Mouse (Mus musculus) heart, postnatal 0 days (tissue): ENCODE results near the gene Tnnc1. TPM values are rescaled to one million over a fixed set of nuclear protein-coding genes. Genes with fewer than 3 reads are reported as not detected.

ENCODE experiments used
- ATAC-seq: fragments of 200-750 bp; cut with Nextera tagmentation; 2 replicates; pipeline ENCODE4 v1.8.0; 2017; ENCODE audit warnings: low read depth, moderate number of reproducible peaks, moderate library complexity; ENCODE audit not compliant: insufficient read depth
- DNase-seq: peaks from one replicate; pipeline ENCODE4 v3.0.0-alpha.2; 2016; ENCODE audit warnings: low spot score
- H3K27ac ChIP-seq: fragments of 300-500 bp; sonication (generic); 2 replicates; pipeline ENCODE4 v1.5.1; 2014; ENCODE audit warnings: low read depth, mild to moderate bottlenecking
- H3K27me3 ChIP-seq: fragments of 300-500 bp; sonication (generic); 2 replicates; pipeline ENCODE4 v1.6.1; 2014; ENCODE audit warnings: low read length, mixed read lengths; ENCODE audit not compliant: control insufficient read depth, insufficient read depth
- H3K36me3 ChIP-seq: fragments of 300-500 bp; sonication (generic); replicated peaks from 2 replicates; pipeline ENCODE4 v1.6.1; 2014; ENCODE audit warnings: low read length, mixed read lengths; ENCODE audit not compliant: control insufficient read depth, insufficient read depth
- H3K4me1 ChIP-seq: fragments of 300-500 bp; sonication (generic); 2 replicates; pipeline ENCODE4 v1.6.1; 2014; ENCODE audit warnings: antibody characterized with exemption; ENCODE audit not compliant: control insufficient read depth, insufficient read depth
- H3K4me2 ChIP-seq: fragments of 300-500 bp; sonication (generic); 2 replicates; pipeline ENCODE4 v1.6.1; 2014; ENCODE audit warnings: low read depth, mild to moderate bottlenecking, low read length, moderate library complexity
- H3K4me3 ChIP-seq: fragments of 300-500 bp; sonication (generic); 2 replicates; pipeline ENCODE4 v1.5.1; 2014; ENCODE audit warnings: low read depth, low read length
- H3K9ac ChIP-seq: fragments of 300-500 bp; sonication (generic); replicated peaks from 2 replicates; pipeline ENCODE4 v1.6.1; 2014; ENCODE audit warnings: low read depth, low read length, mixed read lengths
- H3K9me3 ChIP-seq: fragments of 300-500 bp; sonication (generic); replicated peaks from 2 replicates; pipeline ENCODE4 v1.6.1; 2016; ENCODE audit warnings: low read length; ENCODE audit not compliant: control insufficient read depth
- CTCF ChIP-seq: IDR thresholded peaks from 2 replicates; pipeline ENCODE4 v1.5.1; 2016; ENCODE audit warnings: antibody characterized with exemption, control low read depth, low read depth
- EP300 ChIP-seq: IDR thresholded peaks from 2 replicates; pipeline ENCODE4 v1.6.1; 2016; ENCODE audit warnings: antibody characterized with exemption, low read depth
- WGBS: fragments of 180-500 bp; shearing (Covaris S2); extraction: QIAGEN DNeasy Blood & Tissue Kit; methylation state at CpG from one replicate; pipeline ENCODE4 v1.1.7; 2014; 5-methylcytosine and 5-hydroxymethylcytosine counted together
- polyA plus RNA-seq: library from polyadenylated mRNA; unstranded; fragments of >200 nt; fragmentation: Nextera tagmentation; extraction: Ambion mirVana; gene quantifications from 2 replicates; pipeline ENCODE4 v1.2.1, GENCODE M21; 2015
- total RNA-seq: library from RNA; depleted of rRNA; stranded (reverse); fragments of >200 nt; gene quantifications from 2 replicates; pipeline ENCODE4 v1.2.3, GENCODE M21; 2014; ENCODE audit warnings: low replicate concordance

Gene Tnnc1
- total and polyA plus RNA-seq, 2 experiments from 2014 or later = 3,145 to 7,680 TPM

GRCm38 (mm10) chr14:31165010-31165409 is 43.1 kb upstream of the Tnnc1 start:
- H3K36me3 ChIP-seq = 0 out of 2 replicates have a peak, but pooled peaks cover under 1% of the 10 kb centered on the region
- no peaks in the 10 kb centered on the region for H3K9me3 ChIP-seq
- peak; percentile 21 for DNase-seq
- 0 out of 2 replicates have a peak, but pooled peaks cover 12% of the 10 kb centered on the region for H3K4me1 ChIP-seq
- TF ChIP-seq CTCF (no peak), EP300 (no peak)
- no peak overlapping the region for H3K27ac ChIP-seq
- no peak overlapping the region for H3K4me3 ChIP-seq
- no peak overlapping the region for H3K9ac ChIP-seq
- no peaks in the 10 kb centered on the region for H3K27me3 ChIP-seq
- ATAC-seq = no peak
- H3K4me2 ChIP-seq = no peak overlapping the region
- WGBS = 37% methylated on average over 2 of the region's 2 CpGs

GRCm38 (mm10) chr14:31165458-31165857 is 42.7 kb upstream of the Tnnc1 start:
- H3K4me1 ChIP-seq = 0 out of 2 replicates have a peak, but pooled peaks cover 12% of the 10 kb centered on the region
- no peak overlapping the region for H3K4me2 ChIP-seq
- no peaks in the 10 kb centered on the region for H3K9me3 ChIP-seq
- H3K9ac ChIP-seq = no peak overlapping the region
- H3K36me3 ChIP-seq = peaks cover 5% of the 10 kb centered on the region
- H3K27me3 ChIP-seq = no peaks in the 10 kb centered on the region
- no peak overlapping the region for H3K4me3 ChIP-seq
- no peak for DNase-seq
- WGBS = 49% methylated on average over 7 of the region's 7 CpGs
- no peak for ATAC-seq
- TF ChIP-seq CTCF = no peak
- no peak for TF ChIP-seq EP300
- no peak overlapping the region for H3K27ac ChIP-seq

- ATAC-seq = no peak
- no peak for DNase-seq
- Histone ChIP-seq H3K4me2 (peak overlapping the region; percentile 52), H3K4me1 (0 out of 2 replicates have a peak, but pooled peaks cover 10% of the 10 kb centered on the region), H3K9ac (no peak overlapping the region), H3K27me3 (no peaks in the 10 kb centered on the region), H3K4me3 (peak overlapping the region; percentile 32), H3K36me3 (peaks cover 12% of the 10 kb centered on the region), H3K27ac (no peak overlapping the region), H3K9me3 (no peaks in the 10 kb centered on the region)
- WGBS = 45% methylated on average over 10 of the region's 10 CpGs
- TF ChIP-seq EP300 = no peak
- TF ChIP-seq CTCF = no peak
Measured at GRCm38 (mm10) chr14:31165991-31166630, 42.0 kb upstream of the Tnnc1 start.

DNA sequence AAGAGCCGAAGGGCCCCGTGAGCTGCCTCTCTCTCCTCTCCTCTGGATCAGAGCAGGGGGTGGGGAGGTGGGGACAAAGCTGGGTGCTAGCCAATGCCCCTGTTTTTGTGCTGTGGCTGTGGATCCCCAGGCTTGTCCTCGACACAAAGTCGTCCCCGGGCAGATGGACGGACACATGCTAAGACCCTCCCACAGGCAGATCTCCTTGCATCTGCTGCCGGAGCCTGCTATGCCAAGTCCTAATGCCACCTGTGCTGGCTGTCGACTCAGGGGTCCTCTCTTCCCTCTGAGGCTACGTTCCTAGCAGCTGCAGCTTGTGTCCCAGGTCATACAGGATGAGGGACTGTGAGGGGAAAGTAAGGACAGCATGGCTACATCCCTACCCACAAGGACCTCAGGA is 41.3 kb upstream of the Tnnc1 start:
- H3K4me3 ChIP-seq = peak overlapping the region; percentile 32
- no peak overlapping the region for H3K27ac ChIP-seq
- DNase-seq (no peak), ATAC-seq (no peak)
- H3K4me1 ChIP-seq = 0 out of 2 replicates have a peak, but pooled peaks cover 10% of the 10 kb centered on the region
- WGBS = 47% methylated on average over 9 of the region's 9 CpGs
- H3K36me3 ChIP-seq = peaks cover 19% of the 10 kb centered on the region
- H3K9ac ChIP-seq = no peak overlapping the region
- peak overlapping the region; percentile 52 for H3K4me2 ChIP-seq
- H3K27me3 ChIP-seq = no peaks in the 10 kb centered on the region
- TF ChIP-seq CTCF (no peak), EP300 (no peak)
- no peaks in the 10 kb centered on the region for H3K9me3 ChIP-seq

DNA sequence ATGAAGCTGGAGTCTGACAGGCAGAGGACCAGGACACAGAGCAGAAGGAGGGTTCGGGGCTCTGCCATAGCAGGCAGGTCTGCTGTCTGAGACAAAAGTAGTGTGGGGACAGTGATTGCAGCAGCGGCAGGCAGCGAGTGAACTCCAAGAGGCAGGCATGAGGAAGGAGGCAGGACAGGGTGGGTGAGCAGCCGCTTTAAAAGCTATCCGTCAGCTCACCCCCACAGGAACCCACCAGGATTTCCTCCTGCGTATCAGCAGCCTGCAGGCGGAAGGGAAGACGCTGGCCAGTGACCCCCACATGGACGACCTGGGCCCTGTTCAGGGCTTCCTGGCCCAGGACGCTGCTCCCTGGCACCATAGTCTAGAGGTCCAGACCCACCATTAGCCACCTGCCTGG is 39.7 kb upstream of the Tnnc1 start, which contains the start of gene Stab1:
Stab1 (minus strand) TSS at position 217 of the 400 bp plus-strand sequence.
- Histone ChIP-seq H3K4me2 (peak within 1 kb of the TSS; percentile 52), H3K4me3 (peak within 1 kb of the TSS; percentile 32), H3K9ac (peak within 1 kb of the TSS; percentile 32; the same call in 1 of the 2 replicates), H3K9me3 (no peaks in the 10 kb centered on the region), H3K4me1 (0 out of 2 replicates have a peak, but pooled peaks cover 10% of the 10 kb centered on the region), H3K27me3 (no peaks in the 10 kb centered on the region), H3K27ac (peak within 1 kb of the TSS; percentile 61), H3K36me3 (peaks cover 35% of the 10 kb centered on the region)
- peak; percentile 39; the same call in 1 of the 2 replicates for ATAC-seq
- peak; percentile 67 for DNase-seq
- TF ChIP-seq CTCF (no peak), EP300 (peak; percentile 91)
- WGBS = 24% methylated on average over 10 of the region's 10 CpGs
